In the genomic region with DNA sequence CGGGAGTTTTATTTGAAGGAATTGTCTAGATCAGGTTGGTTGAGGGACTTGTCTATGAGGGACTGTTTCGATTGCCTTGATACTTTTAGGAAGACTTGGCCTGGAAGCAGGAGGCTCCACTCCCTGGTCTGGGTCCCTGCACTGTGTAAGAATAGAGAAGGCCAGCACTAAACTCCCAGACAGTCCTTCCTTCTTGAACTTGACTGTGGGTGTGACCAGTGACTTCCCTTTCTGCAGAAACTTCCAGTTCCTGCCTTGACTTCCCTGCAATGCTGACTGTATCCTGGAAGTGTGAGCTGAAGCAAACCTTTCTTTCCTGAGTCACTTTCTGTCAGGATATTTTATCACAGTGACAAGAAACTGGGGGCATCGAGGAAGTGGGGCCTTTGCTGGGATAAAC, we compare ENCODE assay signal across 18 mouse cellular contexts.
"Had no signal": no experiment of that assay in that cellular context is flagged by ENCODE, and none has a peak within 500 bp of the region (broad histone marks: within the 10 kb centered on the region; RNA-seq: fewer than 3 reads in every experiment).

No protein-coding gene starts in this region.

- H3K36me3 ChIP-seq: midbrain, embryonic 12.5 days; neural tube, embryonic 12.5 days had no signal

- DNase-seq: lung, adult 18-20 months; lung, embryonic 14.5 days; lung, postnatal 10 days; lung, postnatal 4 days; midbrain, embryonic 14.5 days; retina, postnatal 1 day; right cerebral cortex, adult 18-20 months; right cerebral cortex, postnatal 25 days; right cerebral cortex, postnatal 4 days; spleen, adult 18-20 months; thymus, adult 18-20 months; thymus, postnatal 14 days; thymus, postnatal 36 days had no signal

- H3K4me2 ChIP-seq: lung, embryonic 14.5 days; midbrain, embryonic 12.5 days; neural tube, embryonic 12.5 days had no signal

- H3K9ac ChIP-seq: liver, embryonic 14.5 days; lung, embryonic 14.5 days; midbrain, embryonic 12.5 days; neural tube, embryonic 12.5 days had no signal

- H3K4me3 ChIP-seq: megakaryocyte, embryonic 14.5 days; midbrain, embryonic 12.5 days; neural tube, embryonic 12.5 days had no signal

- H3K9me3 ChIP-seq: megakaryocyte, embryonic 14.5 days; midbrain, embryonic 12.5 days; neural tube, embryonic 12.5 days had no signal

- ATAC-seq: midbrain, embryonic 16.5 days had no signal

- H3K27me3 ChIP-seq: midbrain, embryonic 12.5 days; neural tube, embryonic 12.5 days had no signal

- H3K27ac ChIP-seq: liver, embryonic 14.5 days; midbrain, embryonic 12.5 days; neural tube, embryonic 12.5 days had no signal
